Mouse (Mus musculus) spleen, adult 12 weeks (tissue): ENCODE results near the gene Wasf2.

ENCODE experiments used
- DNase-seq: peaks from one replicate; pipeline ENCODE4 v3.0.0; 2022; ENCODE audit warnings: low spot score

Wasf2 gene

GRCm38 (mm10) chr4:133175998-133176760 lies 45.9 kb downstream of the Wasf2 start:
- DNase-seq: no peak

- no peak for DNase-seq
Measured at GRCm38 (mm10) chr4:133176761-133177403, 46.6 kb downstream of the Wasf2 start.

GRCm38 (mm10) chr4:133178305-133178704 lies 48.0 kb downstream of the Wasf2 start:
- no peak for DNase-seq

- no peak for DNase-seq
Measured at GRCm38 (mm10) chr4:133179258-133179657, 49.0 kb downstream of the Wasf2 start.

- DNase-seq: no peak
Measured at GRCm38 (mm10) chr4:133182439-133183033, 52.2 kb downstream of the Wasf2 start.

GRCm38 (mm10) chr4:133184031-133184897 lies 54.0 kb downstream of the Wasf2 start:
- no peak for DNase-seq

GRCm38 (mm10) chr4:133184898-133185665 lies 54.8 kb downstream of the Wasf2 start:
- no peak for DNase-seq

GRCm38 (mm10) chr4:133185893-133186292 lies 55.6 kb downstream of the Wasf2 start:
- no peak for DNase-seq

GRCm38 (mm10) chr4:133186856-133187255 lies 56.6 kb downstream of the Wasf2 start:
- DNase-seq: no peak

- DNase-seq: no peak
Measured at GRCm38 (mm10) chr4:133189396-133189795, 59.1 kb downstream of the Wasf2 start.

- DNase-seq: no peak
Measured at GRCm38 (mm10) chr4:133194482-133194881, 64.2 kb downstream of the Wasf2 start.

GRCm38 (mm10) chr4:133195014-133195413 lies 64.7 kb downstream of the Wasf2 start:
- no peak for DNase-seq

- no peak for DNase-seq
Measured at GRCm38 (mm10) chr4:133196136-133196535, 65.8 kb downstream of the Wasf2 start.

GRCm38 (mm10) chr4:133196852-133197251 lies 66.5 kb downstream of the Wasf2 start:
- DNase-seq: no peak

GRCm38 (mm10) chr4:133197355-133197754 lies 67.0 kb downstream of the Wasf2 start:
- no peak for DNase-seq

- no peak for DNase-seq
Measured at GRCm38 (mm10) chr4:133197801-133198286, 67.5 kb downstream of the Wasf2 start.

- no peak for DNase-seq
Measured at GRCm38 (mm10) chr4:133198337-133199180, 68.3 kb downstream of the Wasf2 start.

- DNase-seq: no peak
Measured at GRCm38 (mm10) chr4:133199743-133200142, 69.4 kb downstream of the Wasf2 start.

GRCm38 (mm10) chr4:133200343-133200742 lies 70.0 kb downstream of the Wasf2 start:
- no peak for DNase-seq
